Mouse (Mus musculus) kidney, postnatal 25 days (tissue): ENCODE results near the gene Gm21739.
"Not testable (repeated sequence)": the region's sequence is repeated elsewhere in the genome, so short reads cannot be mapped to it uniquely, and the experiment has no call there.

Experiments used
- DNase-seq, 2 experiments: peaks; one replicate each; pipeline ENCODE4 v3.0.0; 2021; ENCODE audit warnings: mixed read lengths in 2 of 2

Gene Gm21739

DNA sequence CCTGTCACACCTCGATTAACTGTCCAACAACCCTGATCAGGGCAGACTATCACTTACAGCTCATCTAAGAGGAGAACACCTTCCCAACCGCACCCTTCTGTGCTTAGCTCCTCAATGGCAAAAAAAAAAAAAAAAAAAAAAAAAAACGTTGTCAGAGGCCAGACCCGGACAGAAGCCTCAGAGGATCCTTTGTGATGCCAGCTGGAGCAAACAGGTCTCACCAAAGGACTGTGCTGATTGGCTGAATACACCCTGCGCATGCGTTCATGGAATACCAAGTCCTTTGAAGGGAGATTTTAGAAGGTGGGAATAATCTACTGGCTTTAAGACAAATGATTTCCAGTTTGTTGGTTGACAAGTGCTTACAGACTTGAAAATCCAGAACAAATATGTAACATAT lies at the start of gene Gm21739:
Gm21739 (minus strand) TSS at position 101 of the 400 bp plus-strand sequence.
- DNase-seq, result not testable (repeated sequence)
